17 mouse cellular contexts compared by ENCODE assay signal in the genomic region with DNA sequence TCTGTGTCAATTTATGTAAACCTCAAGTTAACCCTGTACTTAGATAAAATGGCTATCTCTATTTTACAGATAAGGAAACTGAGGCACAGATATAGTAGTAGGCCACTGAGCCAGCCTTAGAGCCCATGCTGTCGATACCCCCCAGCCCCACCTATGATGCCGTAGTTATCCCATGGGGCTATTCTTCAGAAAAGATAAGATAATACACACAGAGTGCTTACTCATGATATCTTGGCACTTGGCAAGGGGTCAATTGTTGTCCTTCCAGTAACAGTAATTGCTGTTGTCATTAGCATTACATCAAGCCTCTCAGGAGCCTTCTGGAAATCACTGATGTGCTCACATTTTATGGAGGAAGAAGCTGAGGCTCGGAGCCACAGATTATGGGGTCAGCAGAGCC.
"Had no signal": no experiment of that assay in that cellular context is flagged by ENCODE, and none has a peak within 500 bp of the region (broad histone marks: within the 10 kb centered on the region; RNA-seq: fewer than 3 reads in every experiment).

No protein-coding gene starts in this region.

- H3K9me3 ChIP-seq: limb, embryonic 10.5 days; limb, embryonic 13.5 days; liver, embryonic 12.5 days; liver, embryonic 15.5 days; lung, embryonic 15.5 days; megakaryocyte, embryonic 14.5 days had no signal

- H3K36me3 ChIP-seq: liver, embryonic 15.5 days had no signal

- H3K27ac ChIP-seq: limb, embryonic 10.5 days; limb, embryonic 13.5 days; liver, embryonic 12.5 days; lung, embryonic 15.5 days had no signal

- H3K9ac ChIP-seq: limb, embryonic 13.5 days; liver, embryonic 12.5 days; liver, embryonic 15.5 days; lung, embryonic 15.5 days had no signal

- H3K4me2 ChIP-seq: limb, embryonic 13.5 days; liver, embryonic 12.5 days; liver, embryonic 15.5 days; lung, embryonic 15.5 days; midbrain, embryonic 11.5 days had no signal

- ATAC-seq: liver, embryonic 12.5 days had no signal

- DNase-seq: kidney, adult 9 months; kidney, postnatal 14 days; kidney, postnatal 4 days; liver; lung, adult 18-20 months; lung, postnatal 10 days; lung, postnatal 36 days; midbrain, embryonic 14.5 days; right cerebral cortex, postnatal 25 days; thymus, postnatal 25 days had no signal

- H3K27me3 ChIP-seq: limb, embryonic 13.5 days; liver, embryonic 12.5 days; liver, embryonic 15.5 days; lung, embryonic 15.5 days; megakaryocyte, embryonic 14.5 days had no signal

- H3K4me3 ChIP-seq: limb, embryonic 10.5 days; limb, embryonic 13.5 days; liver, embryonic 12.5 days; liver, embryonic 15.5 days; lung, embryonic 15.5 days; megakaryocyte, embryonic 14.5 days had no signal
